Mouse (Mus musculus): ENCODE results near the gene Tor4a. TPM values are rescaled to one million over a fixed set of nuclear protein-coding genes. Genes with fewer than 3 reads are reported as not detected.

The Tor4a gene
- total RNA-seq, 2 experiments from 2014 or later = 2.0 to 2.2 TPM

DNA sequence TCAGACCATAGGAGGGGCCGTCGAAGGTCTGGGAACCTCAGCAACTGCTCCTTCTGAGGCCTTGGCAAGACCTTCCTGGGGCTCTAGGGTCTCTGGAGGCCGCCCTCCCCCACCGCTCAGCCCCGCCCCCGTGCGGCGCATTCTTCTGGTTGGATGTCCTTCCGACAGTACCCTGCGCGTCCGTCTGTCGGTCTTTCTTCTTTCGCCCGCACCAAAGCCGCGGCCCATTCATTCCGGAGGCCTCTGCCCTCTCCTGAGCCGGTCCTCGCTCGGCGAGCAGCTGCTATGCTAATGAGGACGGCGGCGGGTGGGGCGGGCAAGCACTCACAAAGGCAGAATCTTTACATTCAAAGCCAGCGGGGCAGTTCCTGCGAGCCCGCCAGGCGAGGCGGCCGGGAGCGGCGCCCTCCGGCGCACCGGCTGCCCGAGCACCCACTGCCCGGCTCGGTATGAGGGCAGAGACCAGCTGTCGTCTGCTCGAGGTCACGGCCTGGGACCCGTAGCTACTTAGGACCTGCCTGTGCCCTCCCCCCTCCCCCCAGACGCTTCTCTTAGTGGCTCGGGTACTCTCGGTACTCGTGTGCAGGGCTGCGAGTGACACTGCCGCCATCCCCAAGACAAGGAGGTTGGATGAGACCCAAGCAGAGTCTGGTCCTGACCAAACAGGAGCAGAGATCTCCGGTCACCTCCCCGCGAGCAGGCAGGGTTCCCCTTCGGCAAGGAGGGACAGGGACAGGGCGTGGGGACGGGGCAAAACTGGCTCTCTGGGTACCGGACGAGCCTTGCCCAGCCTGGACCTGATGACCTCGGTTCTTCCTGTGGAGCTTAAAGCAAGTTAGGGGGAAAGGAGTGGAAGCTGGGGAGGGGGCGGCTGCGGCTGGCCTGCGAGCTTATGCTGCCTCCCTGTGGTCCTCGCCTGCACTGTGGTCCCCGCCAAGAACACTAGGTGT lies 10.8 kb downstream of the Tor4a start:
- H3K27ac ChIP-seq = peak overlapping the region; percentile 67; the same call in 1 of the 2 replicates
- intact Hi-C loops (cut with DNase I) = loop anchor here (1.0 kb wide), 1 partner anchor 87 kb away; no protein-coding TSS in a partner anchor
- TF ChIP-seq CTCF (IDR thresholded peaks at IDR 0.05) = peak; percentile 43
- peak overlapping the region; percentile 35 for H3K4me3 ChIP-seq
- peak; percentile 51 to 52 for DNase-seq (ENCODE audit: extremely low spot score in 1 of 2, low spot score in 2 of 2)

DNA sequence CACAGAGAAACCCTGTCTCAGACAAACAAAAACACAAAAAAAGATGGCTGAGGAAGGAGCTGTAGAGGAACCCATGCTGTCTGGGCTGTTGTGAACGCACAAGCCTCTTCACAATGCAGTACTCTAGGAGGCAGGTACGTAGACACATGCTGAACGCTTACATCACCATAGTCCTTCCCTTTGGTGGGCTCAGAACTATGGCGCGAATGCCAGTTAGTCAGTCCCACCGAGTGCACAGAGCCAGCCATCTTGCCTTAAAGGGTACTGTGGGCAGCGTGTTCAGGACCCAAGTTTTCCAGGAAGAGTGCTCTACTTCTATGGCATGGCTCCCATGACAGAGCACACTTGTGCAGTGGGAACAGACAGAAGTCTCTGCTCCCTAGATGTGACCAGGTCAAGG lies 12.2 kb downstream of the Tor4a start:
- no peak for TF ChIP-seq CTCF (IDR thresholded peaks at IDR 0.05)
- no peak for DNase-seq (ENCODE audit: extremely low spot score in 1 of 2, low spot score in 2 of 2)
- no peak overlapping the region for H3K4me3 ChIP-seq
- intact Hi-C loops (cut with DNase I) = no loop called here
- no peak overlapping the region for H3K27ac ChIP-seq

DNA sequence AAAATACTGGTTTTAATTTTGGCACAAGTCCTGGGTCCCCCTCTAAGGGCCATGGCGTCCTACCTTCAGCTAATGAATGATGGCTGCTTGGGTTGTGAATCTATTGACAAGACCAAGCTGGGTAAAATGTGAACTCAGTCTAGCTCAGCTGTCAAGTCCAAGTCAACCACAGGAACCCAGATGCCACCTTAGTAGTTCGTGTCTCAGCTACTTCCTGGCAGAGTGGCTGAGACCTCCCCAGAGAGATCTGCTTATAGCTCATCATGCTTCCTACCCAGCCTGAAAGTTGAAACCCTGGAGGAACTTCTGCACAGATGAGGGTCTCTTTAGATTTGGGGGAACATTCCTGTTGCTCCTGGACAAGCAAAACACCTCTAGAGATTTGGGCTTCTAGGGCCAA lies 13.3 kb downstream of the Tor4a start:
- intact Hi-C loops (cut with DNase I) = no loop called here
- peak overlapping the region; percentile 54 for H3K4me3 ChIP-seq
- DNase-seq (ENCODE audit: extremely low spot score in 1 of 2, low spot score in 2 of 2) = no peak
- no peak overlapping the region for H3K27ac ChIP-seq
- TF ChIP-seq CTCF (IDR thresholded peaks at IDR 0.05) = no peak

DNA sequence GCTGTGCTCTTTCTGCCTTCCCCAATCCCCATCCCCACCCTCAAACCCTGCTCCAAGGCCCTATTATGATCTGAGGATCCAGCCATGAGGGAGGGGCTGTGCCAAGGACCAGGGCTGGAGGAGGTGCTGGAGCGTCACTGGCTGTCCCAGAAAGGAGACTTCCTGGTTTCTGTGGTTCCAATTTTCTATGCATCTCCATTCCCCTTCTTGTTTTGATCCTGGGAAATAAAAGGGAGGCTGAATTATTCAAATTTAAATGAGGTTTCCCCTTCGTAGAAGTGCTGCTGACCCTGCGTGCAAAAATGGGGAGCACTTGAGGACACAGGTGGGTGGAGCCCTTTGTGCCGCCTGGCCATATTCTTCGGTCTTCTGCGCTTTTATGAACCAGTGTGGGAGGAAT lies 14.0 kb downstream of the Tor4a start:
- Histone ChIP-seq H3K4me3 (peak overlapping the region; percentile 54), H3K27ac (peak overlapping the region; percentile 41)
- no peak for TF ChIP-seq CTCF (IDR thresholded peaks at IDR 0.05)
- DNase-seq (ENCODE audit: extremely low spot score in 1 of 2, low spot score in 2 of 2) = no peak
- intact Hi-C loops (cut with DNase I) = no loop called here

DNA sequence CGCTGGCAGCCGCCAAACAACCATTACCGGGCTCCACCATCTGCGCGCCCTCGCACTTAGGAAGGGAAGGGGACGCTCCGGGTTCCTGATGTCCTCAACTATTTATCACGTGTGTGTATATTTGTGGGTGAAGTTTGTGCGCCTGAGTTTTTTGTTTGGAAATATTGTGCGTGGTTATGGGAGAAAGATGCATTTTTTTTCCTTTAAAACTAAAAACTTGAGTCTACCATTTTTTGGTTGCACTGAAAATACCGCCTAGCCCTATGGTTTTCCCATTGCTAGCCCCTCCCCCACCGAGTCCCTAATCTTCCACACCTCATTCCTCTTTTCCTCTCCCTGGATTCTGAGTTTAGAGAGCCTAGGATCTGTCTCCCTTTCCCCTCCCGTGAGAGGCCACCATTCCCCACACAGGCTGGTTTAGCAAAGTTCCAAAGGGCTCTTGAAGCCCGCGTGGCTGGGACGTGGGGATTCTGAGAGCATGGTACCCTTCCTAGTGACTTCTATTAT lies 14.7 kb downstream of the Tor4a start:
- intact Hi-C loops (cut with DNase I) = no loop called here
- DNase-seq (ENCODE audit: extremely low spot score in 1 of 2, low spot score in 2 of 2) = no peak

DNA sequence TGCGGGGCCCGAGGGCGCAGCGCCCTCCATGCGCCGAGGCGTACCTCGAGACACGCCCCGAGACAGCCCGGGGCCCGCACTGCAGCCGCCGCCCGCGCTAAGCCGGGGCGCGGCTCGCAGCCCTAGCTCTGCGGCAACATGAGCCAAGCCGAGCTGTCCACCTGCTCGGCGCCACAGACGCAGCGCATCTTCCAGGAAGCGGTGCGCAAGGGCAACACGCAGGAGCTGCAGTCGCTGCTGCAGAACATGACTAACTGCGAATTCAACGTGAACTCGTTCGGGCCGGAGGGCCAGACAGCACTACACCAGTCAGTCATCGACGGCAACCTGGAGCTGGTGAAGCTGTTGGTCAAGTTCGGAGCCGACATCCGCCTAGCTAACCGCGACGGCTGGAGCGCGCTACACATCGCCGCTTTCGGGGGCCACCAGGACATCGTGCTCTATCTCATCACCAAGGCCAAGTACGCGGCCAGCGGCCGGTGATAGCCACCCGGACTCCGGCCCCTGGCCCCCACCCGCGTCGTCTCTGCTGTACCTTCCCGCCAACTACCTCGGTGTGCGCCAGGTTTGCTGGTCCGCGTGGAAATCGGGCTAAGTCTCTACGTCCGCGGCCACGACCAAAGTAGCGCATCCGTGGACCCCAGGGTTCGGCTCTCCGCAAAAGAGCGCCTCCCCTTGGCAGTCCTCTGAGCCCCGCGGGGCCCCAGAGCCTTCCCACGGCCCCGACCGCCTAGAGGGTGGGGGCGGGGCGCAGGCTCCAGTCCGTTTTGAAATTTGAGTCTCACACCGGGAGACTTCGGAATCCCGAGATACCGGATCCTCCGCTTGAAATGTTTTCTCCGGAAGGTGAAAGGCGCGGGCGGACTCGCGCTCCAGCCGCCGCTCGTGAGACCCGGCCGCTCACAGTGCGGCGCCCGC lies 15.5 kb downstream of the Tor4a start:
- peak overlapping the region; percentile 54 for H3K4me3 ChIP-seq
- peak overlapping the region; percentile 76 for H3K27ac ChIP-seq
- DNase-seq (ENCODE audit: extremely low spot score in 1 of 2, low spot score in 2 of 2) = peak in 1 of 2 experiments; percentile 49
- intact Hi-C loops (cut with DNase I) = no loop called here
- no peak; the same call in 1 of the 2 replicates for TF ChIP-seq CTCF (IDR thresholded peaks at IDR 0.05)

More for the DNA sequence above, 14.7 kb downstream of the Tor4a start:
- peak overlapping the region; percentile 76 for H3K27ac ChIP-seq
- peak overlapping the region; percentile 54 for H3K4me3 ChIP-seq
- no peak; the same call in 1 of the 2 replicates for TF ChIP-seq CTCF (IDR thresholded peaks at IDR 0.05)

DNA sequence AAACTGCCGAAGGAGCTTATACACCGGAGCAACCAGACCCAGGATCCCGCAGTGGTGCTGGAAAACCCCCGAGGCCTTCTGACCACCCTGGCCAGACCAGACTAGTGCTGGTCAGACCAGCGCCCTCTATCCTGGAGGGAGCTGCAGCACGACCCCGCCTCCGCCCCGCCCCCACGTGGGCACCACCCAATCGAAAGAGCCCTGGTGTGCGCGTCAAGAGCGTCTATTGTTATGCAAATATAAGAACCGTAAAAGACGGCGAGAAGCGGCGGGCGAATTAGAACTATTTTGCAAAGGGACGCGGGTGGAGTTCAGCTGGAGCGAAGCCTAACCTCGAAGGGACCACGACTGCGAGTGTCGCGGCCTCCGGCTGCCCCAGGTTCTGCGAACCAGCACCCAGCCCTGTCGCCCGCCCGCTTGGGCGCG lies 16.2 kb downstream of the Tor4a start, which contains the start of gene Nrarp:
Nrarp (plus strand) TSS at position 281 of the 426 bp plus-strand sequence.
- intact Hi-C loops (cut with DNase I) = no loop called here
- Histone ChIP-seq H3K27ac (peak within 1 kb of the TSS; percentile 76), H3K4me3 (peak within 1 kb of the TSS; percentile 54)
- peak; percentile 89 to 93 for DNase-seq (ENCODE audit: extremely low spot score in 1 of 2, low spot score in 2 of 2)
- TF ChIP-seq CTCF (IDR thresholded peaks at IDR 0.05) = peak; percentile 49

DNA sequence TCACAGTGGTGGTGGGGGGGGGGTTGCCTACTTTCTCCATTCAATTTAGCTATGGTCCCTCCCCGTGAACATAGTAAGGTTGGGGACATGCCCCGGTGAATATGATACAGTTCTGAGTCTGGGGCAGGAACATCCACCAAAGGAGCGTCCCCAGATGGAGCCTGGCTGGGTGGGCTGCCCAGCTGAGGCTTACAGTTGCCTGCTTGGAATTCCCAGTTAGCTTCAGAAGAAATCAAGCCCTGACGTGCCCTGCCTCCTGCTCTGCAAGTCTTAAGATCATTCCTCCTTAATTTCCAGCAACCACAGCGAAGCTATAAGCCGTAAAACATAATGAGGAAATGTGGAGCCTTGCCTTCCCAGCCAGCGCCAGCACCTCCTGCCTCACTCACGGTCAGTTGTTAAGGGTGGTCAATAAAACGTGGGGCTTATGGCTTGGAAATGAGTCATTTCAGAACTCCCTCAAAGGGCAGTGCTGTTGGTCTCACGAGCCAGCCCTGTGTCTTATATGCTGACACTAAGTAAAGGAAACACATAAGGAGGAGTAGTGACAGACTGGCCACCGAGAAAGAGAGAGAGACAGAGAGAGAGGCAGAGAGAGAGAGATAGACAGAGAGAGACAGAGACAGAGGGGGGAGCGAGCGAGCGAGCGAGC lies 17.0 kb downstream of the Tor4a start:
- no peak for TF ChIP-seq CTCF (IDR thresholded peaks at IDR 0.05)
- DNase-seq (ENCODE audit: extremely low spot score in 1 of 2, low spot score in 2 of 2) = no peak
- Histone ChIP-seq H3K27ac (peak overlapping the region; percentile 56), H3K4me3 (no peak overlapping the region; the same call in 1 of the 2 replicates)
- intact Hi-C loops (cut with DNase I) = no loop called here

DNA sequence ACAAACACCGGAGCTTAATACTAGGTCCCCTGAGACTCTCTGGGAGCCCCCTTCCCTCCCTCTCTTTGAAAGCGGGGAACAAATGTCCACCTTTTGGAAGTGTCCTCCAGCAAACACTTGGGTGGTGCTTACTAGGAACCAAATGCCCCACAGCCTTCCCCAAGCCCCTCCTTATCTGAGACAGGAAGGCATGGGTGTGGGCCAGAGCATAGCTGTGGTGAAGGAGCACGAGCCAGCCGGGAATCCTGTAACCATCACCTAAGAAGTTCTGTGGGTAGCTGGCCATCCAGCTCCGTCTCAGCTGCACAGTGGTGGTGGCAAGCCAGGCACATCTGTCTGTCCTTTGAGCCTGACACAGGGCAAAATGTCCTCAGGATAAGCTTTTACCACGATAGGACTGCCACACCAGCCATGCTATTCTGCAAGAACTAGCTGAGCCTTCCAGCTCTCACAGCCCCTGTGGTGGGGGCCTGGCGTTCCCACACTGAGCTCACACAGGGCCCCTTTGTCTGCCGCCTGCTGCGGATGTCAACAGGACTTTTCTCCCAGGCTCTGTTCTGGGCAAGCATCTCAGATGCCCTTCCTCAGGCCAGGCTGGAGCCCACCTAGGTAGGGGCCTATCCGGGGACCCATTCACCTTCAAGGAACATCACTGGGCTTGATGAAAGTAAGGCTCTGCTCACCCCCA lies 18.3 kb downstream of the Tor4a start:
- Histone ChIP-seq H3K4me3 (no peak overlapping the region), H3K27ac (peak overlapping the region; percentile 83)
- intact Hi-C loops (cut with DNase I) = no loop called here
- no peak for TF ChIP-seq CTCF (IDR thresholded peaks at IDR 0.05)
- no peak for DNase-seq (ENCODE audit: extremely low spot score in 1 of 2, low spot score in 2 of 2)

DNA sequence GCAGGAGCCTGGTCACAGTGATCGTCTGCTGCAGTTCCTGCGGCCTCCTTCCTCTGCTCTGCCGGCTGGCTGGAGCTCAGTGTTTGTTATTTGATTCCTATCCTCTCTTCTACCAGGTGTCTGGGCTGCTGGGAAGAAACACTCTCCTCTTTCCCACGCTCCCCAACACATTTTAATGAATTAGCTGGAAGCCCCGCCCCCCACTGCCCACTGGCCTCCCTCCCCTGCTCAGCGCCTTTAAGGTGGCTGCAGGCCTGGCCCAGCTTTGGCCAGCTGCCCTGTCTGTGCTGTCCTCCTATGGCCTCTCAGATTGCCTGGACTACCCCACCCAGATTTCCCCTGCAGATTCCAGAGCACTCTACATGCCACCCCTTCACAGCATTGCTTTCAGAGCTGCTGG lies 19.0 kb downstream of the Tor4a start:
- DNase-seq (ENCODE audit: extremely low spot score in 1 of 2, low spot score in 2 of 2) = peak in 1 of 2 experiments; percentile 46
- Histone ChIP-seq H3K4me3 (no peak overlapping the region), H3K27ac (peak overlapping the region; percentile 83)
- intact Hi-C loops (cut with DNase I) = no loop called here
- no peak for TF ChIP-seq CTCF (IDR thresholded peaks at IDR 0.05)
